Mouse (Mus musculus): Measurements from ENCODE around the gene Hoxa13.

DNA sequence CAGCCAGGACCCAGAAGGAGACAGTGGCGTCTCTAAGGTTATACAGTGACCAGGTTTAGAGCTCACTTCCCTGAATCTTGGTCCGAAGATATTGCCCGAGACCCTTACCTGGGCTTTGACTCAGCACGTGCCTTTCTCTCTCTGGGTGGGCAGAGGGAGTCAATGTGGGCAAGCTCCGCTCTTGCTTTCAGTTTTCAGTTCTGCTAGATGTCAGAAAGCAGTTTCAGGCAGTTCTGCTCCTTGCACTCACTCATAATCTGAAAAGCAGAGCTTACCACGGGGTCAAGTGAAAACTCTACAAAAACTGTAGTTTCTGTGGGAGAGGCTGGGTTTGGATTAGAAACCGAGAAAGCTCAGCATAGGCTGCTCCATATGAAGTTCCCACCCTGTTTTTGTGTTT, 31.6 kb upstream of the Hoxa13 start:
- TF ChIP-seq CTCF (IDR thresholded peaks at IDR 0.05), result no peak
- TF ChIP-seq POLR2A (IDR thresholded peaks at IDR 0.05; ENCODE audit: insufficient read depth, low read depth, low read length), result no peak
- no peak for TF ChIP-seq EP300 (IDR thresholded peaks at IDR 0.05; ENCODE audit: insufficient read depth, low read depth, low read length)
